Mouse (Mus musculus) MEL (cell line): ENCODE measurements around the gene Ctnna2. TPM values are rescaled to one million over a fixed set of nuclear protein-coding genes. Genes with fewer than 3 reads are reported as not detected.

Experiments used
- DNase-seq: peaks from one replicate; pipeline ENCODE4 v3.0.0; 2011; ENCODE audit warnings: low read depth, low spot score
- H3K27ac ChIP-seq: 2 replicates; pipeline ENCODE4 v1.5.1; 2012; ENCODE audit warnings: low read depth, mild to moderate bottlenecking, control low read depth, low read length, moderate library complexity; ENCODE audit not compliant: control insufficient read depth
- H3K27me3 ChIP-seq, 2 experiments: fragments of 150-350 bp in 1 of 2; sonication (generic) in 1 of 2; 2 replicates each; pipeline ENCODE4 v1.6.1; 2012; ENCODE audit warnings: low read length in 2 of 2, mild to moderate bottlenecking in 2 of 2, improper control_type of control experiment in 1 of 2, moderate library complexity in 1 of 2; ENCODE audit not compliant: insufficient read depth in 2 of 2, control insufficient read depth in 1 of 2
- H3K36me3 ChIP-seq, 2 experiments: 2 replicates each; pipeline ENCODE4 v1.6.1; 2012 to 2014; ENCODE audit warnings: low read length in 2 of 2, improper control_type of control experiment in 1 of 2, inconsistent platforms in 1 of 2, mild to moderate bottlenecking in 1 of 2; ENCODE audit not compliant: insufficient read depth in 2 of 2, control insufficient read depth in 1 of 2
- H3K4me1 ChIP-seq, 2 experiments: fragments of 150-350 bp in 1 of 2; sonication (generic) in 1 of 2; 2 replicates each; pipeline ENCODE4 v1.6.1; 2012; ENCODE audit warnings: low read length in 2 of 2, improper control_type of control experiment in 1 of 2, mild to moderate bottlenecking in 1 of 2; ENCODE audit not compliant: insufficient read depth in 2 of 2, control insufficient read depth in 1 of 2
- H3K4me3 ChIP-seq, 2 experiments: fragments of 150-350 bp in 1 of 2; sonication (generic) in 1 of 2; 2 replicates each; pipeline ENCODE4 v1.5.1; 2012; ENCODE audit warnings: low read depth in 2 of 2, low read length in 2 of 2, mild to moderate bottlenecking in 2 of 2, moderate library complexity in 2 of 2, control low read depth in 1 of 2, improper control_type of control experiment in 1 of 2; ENCODE audit not compliant: control insufficient read depth in 1 of 2, insufficient read depth in 1 of 2
- H3K79me2 ChIP-seq: 2 replicates; pipeline ENCODE4 v1.6.1; 2012; ENCODE audit warnings: mild to moderate bottlenecking, low read length, moderate library complexity; ENCODE audit not compliant: control insufficient read depth, poor library complexity, insufficient read depth
- H3K9ac ChIP-seq: 2 replicates; pipeline ENCODE4 v1.6.1; 2012; ENCODE audit warnings: low read depth, mild to moderate bottlenecking, control low read depth, low read length, moderate library complexity; ENCODE audit not compliant: control insufficient read depth, poor library complexity, severe bottlenecking
- H3K9me3 ChIP-seq: fragments of 150-350 bp; sonication (generic); replicated peaks from 2 replicates; pipeline ENCODE4 v1.6.1; 2012; ENCODE audit warnings: mild to moderate bottlenecking, low read length, improper control_type of control experiment, moderate library complexity; ENCODE audit not compliant: insufficient read depth
- CHD1 ChIP-seq: IDR thresholded peaks from 2 replicates; pipeline ENCODE4 v1.6.1; 2012; ENCODE audit warnings: low read depth, mild to moderate bottlenecking, inconsistent platforms, low read length, improper control_type of control experiment
- CTCF ChIP-seq, 3 experiments: IDR thresholded peaks in 2 of 3; conservative IDR thresholded peaks in 1 of 3; 2 replicates each; pipeline ENCODE4 v1.5.1; 2011 to 2012; ENCODE audit warnings: low read length in 3 of 3, low read depth in 2 of 3, mild to moderate bottlenecking in 2 of 3, improper control_type of control experiment in 1 of 3, inconsistent platforms in 1 of 3, mixed read lengths in 1 of 3, moderate library complexity in 1 of 3; ENCODE audit not compliant: control insufficient read depth in 1 of 3, insufficient read depth in 1 of 3, poor library complexity in 1 of 3, severe bottlenecking in 1 of 3
- EP300 ChIP-seq, 2 experiments: IDR thresholded peaks; 2 replicates each; pipeline ENCODE4 v1.6.1; 2011; ENCODE audit warnings: improper control_type of control experiment in 2 of 2, low read length in 2 of 2, low read depth in 1 of 2, mild to moderate bottlenecking in 1 of 2
- ETS1 ChIP-seq: IDR thresholded peaks from 2 replicates; pipeline ENCODE4 v1.6.1; 2012; ENCODE audit warnings: low read depth, mild to moderate bottlenecking, inconsistent platforms, low read length, improper control_type of control experiment, moderate library complexity
- GABPA ChIP-seq: IDR thresholded peaks from 2 replicates; pipeline ENCODE4 v1.6.1; 2012; ENCODE audit warnings: low read depth, mild to moderate bottlenecking, inconsistent platforms, low read length, improper control_type of control experiment, moderate library complexity
- GATA1 ChIP-seq: IDR thresholded peaks from 2 replicates; pipeline ENCODE4 v1.6.1; 2011; ENCODE audit warnings: low read depth, low read length, improper control_type of control experiment
- HCFC1 ChIP-seq: IDR thresholded peaks from 2 replicates; pipeline ENCODE4 v1.6.1; 2012; ENCODE audit warnings: low read depth, mild to moderate bottlenecking, inconsistent platforms, low read length, improper control_type of control experiment, moderate library complexity
- JUND ChIP-seq: IDR thresholded peaks from 2 replicates; pipeline ENCODE4 v1.6.1; 2011; ENCODE audit warnings: low read depth, mild to moderate bottlenecking, improper control_type of control experiment, low read length
- MAFK ChIP-seq: IDR thresholded peaks from 2 replicates; pipeline ENCODE4 v1.6.1; 2011; ENCODE audit warnings: low read depth, mild to moderate bottlenecking, low read length, improper control_type of control experiment, borderline replicate concordance
- MAX ChIP-seq: IDR thresholded peaks from 2 replicates; pipeline ENCODE4 v1.6.1; 2011; ENCODE audit warnings: low read length, improper control_type of control experiment
- MAZ ChIP-seq: IDR thresholded peaks from 2 replicates; pipeline ENCODE4 v1.6.1; 2012; ENCODE audit warnings: low read depth, mild to moderate bottlenecking, inconsistent platforms, low read length, improper control_type of control experiment
- MEF2A ChIP-seq: IDR thresholded peaks from 2 replicates; pipeline ENCODE4 v1.6.1; 2014; ENCODE audit warnings: low read depth, mild to moderate bottlenecking, inconsistent platforms, low read length, improper control_type of control experiment; ENCODE audit not compliant: poor library complexity, insufficient replicate concordance, severe bottlenecking; ENCODE audit errors: extremely low read depth
- MXI1 ChIP-seq: IDR thresholded peaks from 2 replicates; pipeline ENCODE4 v1.6.1; 2011; ENCODE audit warnings: mild to moderate bottlenecking, low read depth, low read length, improper control_type of control experiment
- MYB ChIP-seq: IDR thresholded peaks from 2 replicates; pipeline ENCODE4 v1.6.1; 2011; ENCODE audit warnings: mild to moderate bottlenecking, low read depth, low read length, improper control_type of control experiment
- NRF1 ChIP-seq: IDR thresholded peaks from 2 replicates; pipeline ENCODE4 v1.6.1; 2014; ENCODE audit warnings: low read depth, mild to moderate bottlenecking, inconsistent platforms, low read length, improper control_type of control experiment, moderate library complexity; ENCODE audit not compliant: poor library complexity, insufficient read depth, severe bottlenecking
- POLR2A ChIP-seq, 2 experiments: IDR thresholded peaks; 2 replicates each; pipeline ENCODE4 v1.6.1; 2011 to 2012; ENCODE audit warnings: low read length in 2 of 2, mild to moderate bottlenecking in 2 of 2, control low read depth in 1 of 2, improper control_type of control experiment in 1 of 2, low read depth in 1 of 2, moderate library complexity in 1 of 2; ENCODE audit not compliant: control insufficient read depth in 1 of 2, insufficient read depth in 1 of 2, poor library complexity in 1 of 2
- SIN3A ChIP-seq: IDR thresholded peaks from 2 replicates; pipeline ENCODE4 v1.6.1; 2012; ENCODE audit warnings: low read length, improper control_type of control experiment, inconsistent platforms
- SMC3 ChIP-seq: IDR thresholded peaks from 2 replicates; pipeline ENCODE4 v1.6.1; 2011; ENCODE audit warnings: low read depth, low read length, improper control_type of control experiment
- TBP ChIP-seq: IDR thresholded peaks from 2 replicates; pipeline ENCODE4 v1.8.0; 2011; ENCODE audit warnings: low read depth, low read length, improper control_type of control experiment
- TCF12 ChIP-seq: IDR thresholded peaks from 2 replicates; pipeline ENCODE4 v1.6.1; 2014; ENCODE audit warnings: low read depth, mild to moderate bottlenecking, inconsistent platforms, low read length, improper control_type of control experiment, moderate library complexity
- USF2 ChIP-seq, 2 experiments: IDR thresholded peaks; 2 replicates each; pipeline ENCODE4 v1.6.1; 2011 to 2012; ENCODE audit warnings: improper control_type of control experiment in 2 of 2, low read length in 2 of 2, borderline replicate concordance in 1 of 2, inconsistent platforms in 1 of 2, low read depth in 1 of 2, mild to moderate bottlenecking in 1 of 2; ENCODE audit not compliant: insufficient read depth in 1 of 2
- ZMIZ1 ChIP-seq: IDR thresholded peaks from 2 replicates; pipeline ENCODE4 v1.6.1; 2012; ENCODE audit warnings: low read depth, mild to moderate bottlenecking, inconsistent platforms, low read length, improper control_type of control experiment, moderate library complexity
- polyA plus RNA-seq, 2 experiments: library from polyadenylated mRNA; stranded (reverse) in 1 of 2; unstranded in 1 of 2; fragments of >175 nt in 1 of 2; fragments of >200 nt in 1 of 2; gene quantifications; 2 replicates each; pipeline versions ENCODE4 v1.2.1 to v1.2.4; 2012; ENCODE audit warnings: low replicate concordance in 2 of 2, low read depth in 1 of 2; ENCODE audit not compliant: insufficient read length in 2 of 2, insufficient read depth in 1 of 2, missing spikeins in 1 of 2
- total RNA-seq: library from RNA; depleted of rRNA; stranded (reverse); fragments of 300-350 nt; gene quantifications from 2 replicates; pipeline ENCODE4 v1.2.3, GENCODE M21; 2012

Gene Ctnna2
- total and polyA plus RNA-seq, 3 experiments: not detected

- no peaks in the 10 kb centered on the region for H3K9me3 ChIP-seq
- H3K9ac ChIP-seq: no peak overlapping the region
- no peak overlapping the region for H3K27ac ChIP-seq
- H3K36me3 ChIP-seq: no peaks in the 10 kb centered on the region
- TF ChIP-seq SIN3A (no peak), MXI1 (no peak), USF2 (IDR thresholded peaks at IDR 0.05; ENCODE audit: borderline replicate concordance in 1 of 2, insufficient read depth in 1 of 2, low read depth in 1 of 2, low read length in 2 of 2) (no peak), CTCF (IDR thresholded peaks at IDR 0.05 in 2 of 3, conservative IDR thresholded peaks at IDR 0.05 in 1 of 3; ENCODE audit: control insufficient read depth in 1 of 3, insufficient read depth in 1 of 3, low read depth in 2 of 3, low read length in 3 of 3, poor library complexity in 1 of 3, severe bottlenecking in 1 of 3) (no peak), MYB (no peak), HCFC1 (no peak), TBP (no peak), ETS1 (no peak), TCF12 (no peak)
- TF ChIP-seq, all 39 proteins: peak for 0
- no peaks in the 10 kb centered on the region for H3K79me2 ChIP-seq
- no peak overlapping the region for H3K4me3 ChIP-seq
- H3K27me3 ChIP-seq: no peaks in the 10 kb centered on the region
- no peaks in the 10 kb centered on the region for H3K4me1 ChIP-seq
- no peak for DNase-seq
Measured at GRCm38 (mm10) chr6:77050690-77051089, 928.8 kb downstream of the Ctnna2 start.

- no peaks in the 10 kb centered on the region for H3K9me3 ChIP-seq
- no peak for TF ChIP-seq GATA1
- no peak for TF ChIP-seq MEF2A
- no peak for TF ChIP-seq NRF1
- no peak for TF ChIP-seq EP300 (IDR thresholded peaks at IDR 0.05; ENCODE audit: low read depth in 1 of 2, low read length in 2 of 2)
- TF ChIP-seq MXI1: no peak
- TF ChIP-seq SIN3A: no peak
- TF ChIP-seq MAX: no peak
- TF ChIP-seq MAZ: no peak
- no peak for TF ChIP-seq SMC3
- no peak for TF ChIP-seq MAFK
- TF ChIP-seq HCFC1: no peak
- TF ChIP-seq CHD1: no peak
- TF ChIP-seq ZMIZ1: no peak
- no peak for TF ChIP-seq JUND
- no peak for TF ChIP-seq USF2 (IDR thresholded peaks at IDR 0.05; ENCODE audit: borderline replicate concordance in 1 of 2, insufficient read depth in 1 of 2, low read depth in 1 of 2, low read length in 2 of 2)
- TF ChIP-seq ETS1: no peak
- TF ChIP-seq GABPA: no peak
- TF ChIP-seq POLR2A (IDR thresholded peaks at IDR 0.05; ENCODE audit: control insufficient read depth in 1 of 2, insufficient read depth in 1 of 2, low read depth in 1 of 2, low read length in 2 of 2, poor library complexity in 1 of 2): no peak
Measured at GRCm38 (mm10) chr6:77050193-77050592, 929.3 kb downstream of the Ctnna2 start.

More at GRCm38 (mm10) chr6:77050193-77050592, 929.3 kb downstream of the Ctnna2 start:
- DNase-seq: no peak
- no peak overlapping the region for H3K9ac ChIP-seq
- H3K27ac ChIP-seq: no peak overlapping the region
- no peaks in the 10 kb centered on the region for H3K36me3 ChIP-seq
- H3K27me3 ChIP-seq: no peaks in the 10 kb centered on the region
- H3K79me2 ChIP-seq: no peaks in the 10 kb centered on the region
- no peaks in the 10 kb centered on the region for H3K4me1 ChIP-seq
- H3K4me3 ChIP-seq: no peak overlapping the region
